Mouse (Mus musculus): ENCODE measurements at regions not wholly inside any gene's neighbourhood (a gene's known extent, or its start where the extent isn't known, plus 50 kb on each side); places are given as distances from the start of the nearest gene placed in this dataset.

DNA sequence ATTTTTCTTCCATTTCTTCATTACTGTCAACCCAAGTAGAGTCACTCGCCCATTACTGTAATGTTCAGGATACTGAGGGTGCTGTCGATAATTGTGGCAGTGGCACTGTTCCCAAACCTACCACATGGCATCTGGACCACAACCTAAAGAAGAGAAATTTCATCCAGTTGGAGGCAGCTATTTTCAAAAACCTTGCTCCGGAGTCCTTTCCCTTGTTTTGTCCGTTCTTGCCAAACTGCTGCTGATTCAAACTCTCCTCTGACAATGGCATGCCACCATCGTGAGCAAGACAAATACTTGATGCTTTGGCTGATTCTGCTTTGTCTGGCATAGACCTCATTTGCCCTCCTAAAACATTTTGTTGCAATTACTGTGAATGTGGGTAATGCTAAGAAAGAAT is 176.9 kb upstream of the Spaca1 start:
- 76% methylated on average over 5 of the region's 5 CpGs for WGBS
- ATAC-seq (ENCODE audit: insufficient read depth, low read depth), result no peak

GRCm38 (mm10) chr4:34227611-34228010 is 177.6 kb upstream of the Spaca1 start:
- Histone ChIP-seq H3K27ac (ENCODE audit: low read depth) (no peak overlapping the region), H3K4me3 (ENCODE audit: low read depth, low read length) (no peak overlapping the region), H3K9me3 (replicated peaks; ENCODE audit: control insufficient read depth, low read length) (no peaks in the 10 kb centered on the region), H3K9ac (replicated peaks; ENCODE audit: low read depth, low read length) (no peak overlapping the region), H3K27me3 (ENCODE audit: control insufficient read depth, insufficient read depth, low read length) (no peaks in the 10 kb centered on the region), H3K4me1 (ENCODE audit: control insufficient read depth, insufficient read depth) (no peaks in the 10 kb centered on the region), H3K36me3 (replicated peaks; ENCODE audit: control insufficient read depth, insufficient read depth, low read length) (no peaks in the 10 kb centered on the region), H3K4me2 (ENCODE audit: low read depth, low read length) (no peak overlapping the region)
- TF ChIP-seq EP300 (IDR thresholded peaks at IDR 0.05; ENCODE audit: low read depth) (no peak), CTCF (IDR thresholded peaks at IDR 0.05; ENCODE audit: low read depth) (no peak)
- WGBS, result 70% methylated on average over 5 of the region's 5 CpGs
- no peak for ATAC-seq (ENCODE audit: insufficient read depth, low read depth)
- no peak for DNase-seq (ENCODE audit: low spot score)

More for the DNA sequence above, 176.9 kb upstream of the Spaca1 start:
- Histone ChIP-seq H3K4me1 (ENCODE audit: control insufficient read depth, insufficient read depth) (no peaks in the 10 kb centered on the region), H3K4me3 (ENCODE audit: low read depth, low read length) (no peak overlapping the region), H3K36me3 (replicated peaks; ENCODE audit: control insufficient read depth, insufficient read depth, low read length) (no peaks in the 10 kb centered on the region), H3K9me3 (replicated peaks; ENCODE audit: control insufficient read depth, low read length) (no peaks in the 10 kb centered on the region), H3K9ac (replicated peaks; ENCODE audit: low read depth, low read length) (no peak overlapping the region), H3K27me3 (ENCODE audit: control insufficient read depth, insufficient read depth, low read length) (no peaks in the 10 kb centered on the region), H3K27ac (ENCODE audit: low read depth) (no peak overlapping the region), H3K4me2 (ENCODE audit: low read depth, low read length) (no peak overlapping the region)
- no peak for DNase-seq (ENCODE audit: low spot score)
- no peak for TF ChIP-seq CTCF (IDR thresholded peaks at IDR 0.05; ENCODE audit: low read depth)
- no peak for TF ChIP-seq EP300 (IDR thresholded peaks at IDR 0.05; ENCODE audit: low read depth)

GRCm38 (mm10) chr4:34231270-34231669 is 181.3 kb upstream of the Spaca1 start:
- Histone ChIP-seq H3K36me3 (replicated peaks; ENCODE audit: control insufficient read depth, insufficient read depth, low read length) (no peaks in the 10 kb centered on the region), H3K4me3 (ENCODE audit: low read depth, low read length) (no peak overlapping the region), H3K27me3 (ENCODE audit: control insufficient read depth, insufficient read depth, low read length) (no peaks in the 10 kb centered on the region), H3K4me2 (ENCODE audit: low read depth, low read length) (no peak overlapping the region), H3K9me3 (replicated peaks; ENCODE audit: control insufficient read depth, low read length) (no peaks in the 10 kb centered on the region), H3K9ac (replicated peaks; ENCODE audit: low read depth, low read length) (no peak overlapping the region), H3K4me1 (ENCODE audit: control insufficient read depth, insufficient read depth) (no peaks in the 10 kb centered on the region), H3K27ac (ENCODE audit: low read depth) (no peak overlapping the region)
- WGBS, result 5% methylated on average over 3 of the region's 3 CpGs
- TF ChIP-seq CTCF (IDR thresholded peaks at IDR 0.05; ENCODE audit: low read depth) (peak; percentile 90), EP300 (IDR thresholded peaks at IDR 0.05; ENCODE audit: low read depth) (no peak)
- ATAC-seq (ENCODE audit: insufficient read depth, low read depth) (peak; percentile 69; the same call in 1 of the 2 replicates), DNase-seq (ENCODE audit: low spot score) (peak; percentile 53)

DNA sequence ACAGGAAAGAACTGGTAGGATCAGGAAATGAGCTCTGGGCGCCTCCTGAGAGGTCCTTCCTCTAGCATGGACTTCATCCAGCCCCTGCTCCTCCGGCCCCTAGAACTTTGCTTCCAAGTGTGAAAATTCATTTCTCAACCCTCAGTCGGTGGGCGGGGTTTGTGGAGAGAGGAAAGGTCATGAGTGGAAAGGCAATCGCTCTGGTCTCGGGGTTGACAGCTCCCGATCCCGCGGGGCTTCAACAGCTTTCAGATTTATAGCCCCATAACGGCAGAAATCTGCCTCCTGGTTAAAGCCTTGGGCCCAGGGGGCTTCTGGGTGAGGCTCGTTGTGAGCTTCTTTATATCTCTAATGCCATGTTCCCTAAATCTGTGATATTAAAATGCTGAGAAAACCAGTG is 184.2 kb upstream of the Spaca1 start:
- Histone ChIP-seq H3K4me1 (ENCODE audit: control insufficient read depth, insufficient read depth) (no peaks in the 10 kb centered on the region), H3K36me3 (replicated peaks; ENCODE audit: control insufficient read depth, insufficient read depth, low read length) (no peaks in the 10 kb centered on the region), H3K27me3 (ENCODE audit: control insufficient read depth, insufficient read depth, low read length) (no peaks in the 10 kb centered on the region), H3K27ac (ENCODE audit: low read depth) (no peak overlapping the region), H3K4me2 (ENCODE audit: low read depth, low read length) (no peak overlapping the region), H3K4me3 (ENCODE audit: low read depth, low read length) (no peak overlapping the region), H3K9ac (replicated peaks; ENCODE audit: low read depth, low read length) (no peak overlapping the region), H3K9me3 (replicated peaks; ENCODE audit: control insufficient read depth, low read length) (no peaks in the 10 kb centered on the region)
- DNase-seq (ENCODE audit: low spot score) (no peak), ATAC-seq (ENCODE audit: insufficient read depth, low read depth) (no peak)
- no peak for TF ChIP-seq CTCF (IDR thresholded peaks at IDR 0.05; ENCODE audit: low read depth)
- no peak for TF ChIP-seq EP300 (IDR thresholded peaks at IDR 0.05; ENCODE audit: low read depth)
- WGBS, result 74% methylated on average over 11 of the region's 11 CpGs

GRCm38 (mm10) chr4:34234645-34235044 is 184.7 kb upstream of the Spaca1 start:
- Histone ChIP-seq H3K36me3 (replicated peaks; ENCODE audit: control insufficient read depth, insufficient read depth, low read length) (no peaks in the 10 kb centered on the region), H3K9me3 (replicated peaks; ENCODE audit: control insufficient read depth, low read length) (no peaks in the 10 kb centered on the region), H3K9ac (replicated peaks; ENCODE audit: low read depth, low read length) (no peak overlapping the region), H3K4me2 (ENCODE audit: low read depth, low read length) (no peak overlapping the region), H3K27me3 (ENCODE audit: control insufficient read depth, insufficient read depth, low read length) (no peaks in the 10 kb centered on the region), H3K4me1 (ENCODE audit: control insufficient read depth, insufficient read depth) (no peaks in the 10 kb centered on the region), H3K4me3 (ENCODE audit: low read depth, low read length) (no peak overlapping the region), H3K27ac (ENCODE audit: low read depth) (no peak overlapping the region)
- DNase-seq (ENCODE audit: low spot score) (no peak), ATAC-seq (ENCODE audit: insufficient read depth, low read depth) (no peak)
- no peak for TF ChIP-seq EP300 (IDR thresholded peaks at IDR 0.05; ENCODE audit: low read depth)
- no peak for TF ChIP-seq CTCF (IDR thresholded peaks at IDR 0.05; ENCODE audit: low read depth)
- WGBS, result 67% methylated on average over 8 of the region's 8 CpGs

- H3K36me3 ChIP-seq (replicated peaks; ENCODE audit: control insufficient read depth, insufficient read depth, low read length), result no peaks in the 10 kb centered on the region
- TF ChIP-seq EP300 (IDR thresholded peaks at IDR 0.05; ENCODE audit: low read depth) (no peak), CTCF (IDR thresholded peaks at IDR 0.05; ENCODE audit: low read depth) (no peak)
- H3K4me1 ChIP-seq (ENCODE audit: control insufficient read depth, insufficient read depth), result no peaks in the 10 kb centered on the region
- H3K9ac ChIP-seq (replicated peaks; ENCODE audit: low read depth, low read length), result no peak overlapping the region
- no peak overlapping the region for H3K4me2 ChIP-seq (ENCODE audit: low read depth, low read length)
- H3K9me3 ChIP-seq (replicated peaks; ENCODE audit: control insufficient read depth, low read length), result no peaks in the 10 kb centered on the region
- H3K4me3 ChIP-seq (ENCODE audit: low read depth, low read length), result no peak overlapping the region
- H3K27ac ChIP-seq (ENCODE audit: low read depth), result no peak overlapping the region
- ATAC-seq (ENCODE audit: insufficient read depth, low read depth) (no peak), DNase-seq (ENCODE audit: low spot score) (no peak)
- no peaks in the 10 kb centered on the region for H3K27me3 ChIP-seq (ENCODE audit: control insufficient read depth, insufficient read depth, low read length)
- 80% methylated on average over 3 of the region's 3 CpGs for WGBS
Observed at GRCm38 (mm10) chr4:34237791-34238190, 187.8 kb upstream of the Spaca1 start.
